Mouse (Mus musculus) forebrain, embryonic 16.5 days (tissue): ENCODE measurements around the gene Frzb. TPM values are rescaled to one million over a fixed set of nuclear protein-coding genes. Genes with fewer than 3 reads are reported as not detected.

Source experiments
- ATAC-seq: fragments of 200-750 bp; cut with Nextera tagmentation; 2 replicates; pipeline ENCODE4 v1.8.0; 2017; ENCODE audit warnings: mild to moderate bottlenecking, moderate library complexity
- H3K27ac ChIP-seq: fragments of 300-500 bp; sonication (generic); 2 replicates; pipeline ENCODE4 v1.5.1; 2014; ENCODE audit warnings: low read length, control low read depth
- H3K27me3 ChIP-seq: fragments of 300-500 bp; sonication (generic); replicated peaks from 2 replicates; pipeline ENCODE4 v1.6.1; 2014; ENCODE audit warnings: low read length; ENCODE audit not compliant: control insufficient read depth, insufficient read depth
- H3K36me3 ChIP-seq: fragments of 300-500 bp; sonication (generic); 2 replicates; pipeline ENCODE4 v1.6.1; 2014; ENCODE audit not compliant: control insufficient read depth, insufficient read depth
- H3K4me1 ChIP-seq: fragments of 300-500 bp; sonication (generic); replicated peaks from 2 replicates; pipeline ENCODE4 v1.6.1; 2014; ENCODE audit warnings: low read length; ENCODE audit not compliant: control insufficient read depth, insufficient read depth
- H3K4me2 ChIP-seq: fragments of 300-500 bp; sonication (generic); 2 replicates; pipeline ENCODE4 v1.6.1; 2014; ENCODE audit warnings: mild to moderate bottlenecking, low read length, control low read depth
- H3K4me3 ChIP-seq: fragments of 300-500 bp; sonication (generic); replicated peaks from 2 replicates; pipeline ENCODE4 v1.5.1; 2014; ENCODE audit warnings: mild to moderate bottlenecking, low read length, control low read depth
- H3K9ac ChIP-seq: fragments of 300-500 bp; sonication (generic); replicated peaks from 2 replicates; pipeline ENCODE4 v1.6.1; 2014; ENCODE audit warnings: low read depth, low read length, control low read depth
- H3K9me3 ChIP-seq: fragments of 300-500 bp; sonication (generic); 2 replicates; pipeline ENCODE4 v1.6.1; 2016; ENCODE audit warnings: low read length; ENCODE audit not compliant: control insufficient read depth
- WGBS: fragments of 180-500 bp; shearing (Covaris S2); extraction: QIAGEN DNeasy Blood & Tissue Kit; methylation state at CpG from one replicate; pipeline ENCODE4 v1.1.7; 2014; 5-methylcytosine and 5-hydroxymethylcytosine counted together
- polyA plus RNA-seq: library from polyadenylated mRNA; unstranded; fragments of >200 nt; fragmentation: Nextera tagmentation; extraction: Ambion mirVana; gene quantifications from 2 replicates; pipeline ENCODE4 v1.2.1, GENCODE M21; 2015

Gene Frzb
- polyA plus RNA-seq, 1 experiment from 2014 or later, result 5.2 TPM

GRCm38 (mm10) chr2:80446308-80447151 lies 895 bp downstream of the Frzb start:
- WGBS, result under 1% methylated on average over 54 of the region's 54 CpGs
- no peak overlapping the region for H3K27ac ChIP-seq
- peaks cover 3% of the 10 kb centered on the region for H3K9me3 ChIP-seq

DNA sequence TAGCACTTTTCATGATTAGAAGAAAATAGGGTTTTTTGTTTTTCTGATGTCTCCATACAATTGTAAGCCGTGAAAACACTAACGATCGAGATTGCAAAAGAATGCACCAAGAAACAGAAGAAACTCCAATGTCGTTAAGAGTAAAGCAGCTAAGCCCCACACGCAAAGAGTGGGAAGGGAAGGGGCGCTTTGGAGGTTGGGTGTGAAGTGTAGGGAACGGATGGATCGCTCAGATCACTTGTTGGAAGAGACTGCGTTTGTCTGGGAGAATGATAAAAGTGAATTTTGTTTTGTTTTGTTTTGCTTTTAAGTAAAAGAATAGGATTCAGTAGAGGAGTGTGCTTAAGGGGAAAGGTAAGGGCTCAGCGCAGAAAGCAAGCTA lies 1.5 kb downstream of the Frzb start:
- Histone ChIP-seq H3K27me3 (peaks cover 8% of the 10 kb centered on the region), H3K4me1 (peaks cover 20% of the 10 kb centered on the region), H3K4me2 (peak overlapping the region; percentile 100), H3K36me3 (no peaks in the 10 kb centered on the region), H3K4me3 (peak overlapping the region; percentile 50), H3K9ac (peak overlapping the region; percentile 66), H3K27ac (no peak overlapping the region), H3K9me3 (peaks cover 3% of the 10 kb centered on the region)
- ATAC-seq, result no peak
- WGBS, result 5% methylated on average over 10 of the region's 10 CpGs

More at GRCm38 (mm10) chr2:80446308-80447151, 895 bp downstream of the Frzb start:
- peak; percentile 68 for ATAC-seq
- Histone ChIP-seq H3K4me2 (peak overlapping the region; percentile 100), H3K27me3 (peaks cover 8% of the 10 kb centered on the region), H3K4me3 (peak overlapping the region; percentile 50), H3K9ac (peak overlapping the region; percentile 66), H3K36me3 (no peaks in the 10 kb centered on the region), H3K4me1 (peaks cover 20% of the 10 kb centered on the region)

DNA sequence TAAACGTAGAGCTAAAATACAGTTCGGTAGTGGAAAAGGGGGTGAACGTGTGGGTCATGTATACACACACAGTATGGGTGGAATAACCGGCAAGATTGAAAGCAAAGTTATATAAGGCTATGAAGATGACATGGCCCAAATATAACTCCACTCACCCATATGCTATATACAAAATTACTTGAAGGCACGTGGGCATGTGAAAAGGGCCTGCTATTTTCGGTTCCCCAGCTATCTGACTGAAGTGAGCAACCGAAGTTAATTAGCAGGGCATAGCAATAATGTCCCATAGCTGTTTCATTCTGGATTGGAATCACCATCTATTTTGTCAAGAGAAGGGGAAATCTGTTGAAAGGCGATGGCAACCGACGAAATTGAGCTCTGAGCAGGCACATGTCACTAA lies 1.9 kb downstream of the Frzb start:
- 40% methylated on average over 10 of the region's 10 CpGs for WGBS
- H3K4me1 ChIP-seq, result peaks cover 20% of the 10 kb centered on the region
- H3K27me3 ChIP-seq, result peaks cover 8% of the 10 kb centered on the region
- no peak for ATAC-seq
- no peak overlapping the region; the same call in 1 of the 2 replicates for H3K4me2 ChIP-seq
- H3K4me3 ChIP-seq, result no peak overlapping the region
- H3K9ac ChIP-seq, result no peak overlapping the region
- peaks cover 3% of the 10 kb centered on the region for H3K9me3 ChIP-seq
- H3K36me3 ChIP-seq, result no peaks in the 10 kb centered on the region
- H3K27ac ChIP-seq, result no peak overlapping the region

- Histone ChIP-seq H3K36me3 (no peaks in the 10 kb centered on the region), H3K4me2 (no peak overlapping the region), H3K4me3 (no peak overlapping the region), H3K4me1 (peaks cover 20% of the 10 kb centered on the region), H3K9ac (no peak overlapping the region), H3K27me3 (peaks cover 8% of the 10 kb centered on the region), H3K27ac (no peak overlapping the region), H3K9me3 (peaks cover 3% of the 10 kb centered on the region)
- no peak for ATAC-seq
- 68% methylated on average over 14 of the region's 14 CpGs for WGBS
Measured at GRCm38 (mm10) chr2:80444418-80445365, 2.7 kb downstream of the Frzb start.

- Histone ChIP-seq H3K4me1 (peaks cover 21% of the 10 kb centered on the region), H3K27me3 (peaks cover 8% of the 10 kb centered on the region), H3K36me3 (no peaks in the 10 kb centered on the region), H3K9me3 (peaks cover 3% of the 10 kb centered on the region), H3K27ac (no peak overlapping the region), H3K4me2 (no peak overlapping the region), H3K4me3 (no peak overlapping the region), H3K9ac (no peak overlapping the region)
- WGBS, result 91% methylated on average over 2 of the region's 2 CpGs
- ATAC-seq, result no peak
Measured at GRCm38 (mm10) chr2:80443962-80444361, 3.5 kb downstream of the Frzb start.

- no peak overlapping the region for H3K4me3 ChIP-seq
- H3K9ac ChIP-seq, result no peak overlapping the region
- no peak overlapping the region for H3K27ac ChIP-seq
- H3K36me3 ChIP-seq, result no peaks in the 10 kb centered on the region
- H3K4me1 ChIP-seq, result peaks cover 12% of the 10 kb centered on the region
- H3K27me3 ChIP-seq, result peaks cover 8% of the 10 kb centered on the region
- H3K9me3 ChIP-seq, result peaks cover 3% of the 10 kb centered on the region
- 94% methylated on average over 3 of the region's 3 CpGs for WGBS
- ATAC-seq, result no peak
- H3K4me2 ChIP-seq, result no peak overlapping the region
Measured at GRCm38 (mm10) chr2:80441386-80441785, 6.0 kb downstream of the Frzb start.

DNA sequence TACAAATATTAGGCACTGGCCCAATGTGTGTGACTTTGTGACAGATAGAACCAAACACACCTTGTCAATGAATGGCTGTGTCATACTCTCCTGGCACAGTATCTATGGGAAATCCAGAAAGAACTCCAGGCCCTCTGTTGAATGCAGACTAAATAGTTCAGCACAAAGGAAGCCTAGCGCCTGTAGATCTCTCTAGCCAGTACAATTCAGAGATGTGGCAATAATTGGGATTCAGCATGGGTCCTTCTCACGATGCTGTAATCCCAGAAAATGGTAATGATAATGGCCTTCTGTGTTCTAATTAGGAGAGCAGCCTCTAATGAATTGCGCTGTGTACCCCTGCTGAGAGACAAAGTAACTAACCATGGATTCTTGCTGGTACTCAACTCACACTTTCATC lies 8.6 kb downstream of the Frzb start:
- 5% methylated on average over 3 of the region's 3 CpGs for WGBS
- no peak overlapping the region for H3K9ac ChIP-seq
- peaks cover 7% of the 10 kb centered on the region; the same call in 1 of the 2 replicates for H3K4me1 ChIP-seq
- peaks cover under 1% of the 10 kb centered on the region for H3K9me3 ChIP-seq
- no peak overlapping the region for H3K27ac ChIP-seq
- ATAC-seq, result peak; percentile 90
- H3K4me3 ChIP-seq, result no peak overlapping the region
- no peaks in the 10 kb centered on the region for H3K36me3 ChIP-seq
- H3K4me2 ChIP-seq, result no peak overlapping the region
- no peaks in the 10 kb centered on the region for H3K27me3 ChIP-seq

GRCm38 (mm10) chr2:80437401-80437800 lies 10.0 kb downstream of the Frzb start:
- H3K4me3 ChIP-seq, result no peak overlapping the region
- 24% methylated on average over 2 of the region's 2 CpGs for WGBS
- H3K27me3 ChIP-seq, result no peaks in the 10 kb centered on the region
- 0 out of 2 replicates have a peak, but pooled peaks have one; percentile 19 for ATAC-seq
- H3K4me1 ChIP-seq, result peaks cover 7% of the 10 kb centered on the region; the same call in 1 of the 2 replicates
- no peak overlapping the region for H3K9ac ChIP-seq
- no peaks in the 10 kb centered on the region for H3K9me3 ChIP-seq
- H3K27ac ChIP-seq, result no peak overlapping the region
- no peak overlapping the region for H3K4me2 ChIP-seq
- no peaks in the 10 kb centered on the region for H3K36me3 ChIP-seq
